In genomic region chr7:49324575-49324974, GRCm38 (mm10) we compare ENCODE assay signal across 14 mouse cellular contexts.
A peak's percentile ranks its signal among the peaks of the same experiment; 100 is the strongest.
DNase-seq lines count a peak whose midpoint lies in the region; ATAC-seq and TF ChIP-seq lines count a peak whose summit lies in the region.
"Had no signal": no experiment of that assay in that cellular context is flagged by ENCODE, and none has a peak within 500 bp of the region (broad histone marks: within the 10 kb centered on the region; RNA-seq: fewer than 3 reads in every experiment).

No protein-coding gene starts in this region.

- TF ChIP-seq POLR2A in cerebellum, adult 2 months (IDR thresholded peaks at IDR 0.05; ENCODE audit: borderline replicate concordance, insufficient read depth, low read length), result no peak
- TF ChIP-seq POLR2A in liver, adult 2 months (IDR thresholded peaks at IDR 0.05; ENCODE audit: extremely low read depth, insufficient read depth, low read length), result no peak
- no peak for TF ChIP-seq POLR2A in bone marrow macrophage, adult 2 months (IDR thresholded peaks at IDR 0.05; ENCODE audit: borderline replicate concordance, low read depth, low read length)

- no peak overlapping the region for H3K9ac ChIP-seq in liver, adult 2 months (ENCODE audit: low read depth, low read length)
- H3K9ac ChIP-seq in liver, embryonic 11.5 days (ENCODE audit: low read depth, low read length), result no peak overlapping the region

- WGBS in cerebellum, adult 2 months, result 96% methylated on average over 2 of the region's 2 CpGs
- WGBS in liver, adult 2 months, result 96% methylated on average over 2 of the region's 2 CpGs
- 72% methylated on average over 2 of the region's 2 CpGs for WGBS in liver, embryonic 11.5 days

- no peaks in the 10 kb centered on the region for H3K27me3 ChIP-seq in cerebellum, adult 2 months (ENCODE audit: control insufficient read depth, insufficient read depth, low read length)
- no peaks in the 10 kb centered on the region for H3K27me3 ChIP-seq in liver, adult 2 months (ENCODE audit: control insufficient read depth, insufficient read depth, low read length)
- no peaks in the 10 kb centered on the region for H3K27me3 ChIP-seq in liver, embryonic 11.5 days (replicated peaks; ENCODE audit: control insufficient read depth, insufficient read depth, low read length)

- no peak for DNase-seq in cerebellum, adult 2 months
- no peak for DNase-seq in cerebellum, postnatal 25 days
- no peak for DNase-seq in liver, adult 2 months (ENCODE audit: extremely low read depth, low read depth, low spot score)
- no peak for DNase-seq in liver, embryonic 11.5 days (ENCODE audit: low spot score)
- DNase-seq in CD4-positive helper T cell, adult 2 months (ENCODE audit: low read depth, low spot score), result peak; percentile 6
- DNase-seq in T-cell, adult 2 months (ENCODE audit: low spot score), result no peak
- DNase-seq in urinary bladder, postnatal 10 days (ENCODE audit: low spot score), result no peak
- DNase-seq: adrenal gland, adult 8-10 months; heart, adult 18-20 months; heart, postnatal 14 days; thymus, postnatal 4 days had no signal

- H3K79me2 ChIP-seq in liver, adult 2 months (ENCODE audit: control insufficient read depth, insufficient read depth, low read length), result no peaks in the 10 kb centered on the region

- ATAC-seq in liver, embryonic 11.5 days (replicated peaks; ENCODE audit: low FRiP score), result no peak
- ATAC-seq: hindbrain, postnatal 0 days had no signal

- no peak overlapping the region for H3K4me2 ChIP-seq in liver, embryonic 11.5 days
- H3K4me2 ChIP-seq: midbrain, embryonic 11.5 days had no signal

- H3K27ac ChIP-seq in cerebellum, adult 2 months (ENCODE audit: insufficient read depth, low read length), result no peak overlapping the region
- no peak overlapping the region for H3K27ac ChIP-seq in liver, adult 2 months (replicated peaks; ENCODE audit: insufficient read depth, low read depth, low read length)
- no peak overlapping the region for H3K27ac ChIP-seq in liver, embryonic 11.5 days (ENCODE audit: low read depth, low read length)
- H3K27ac ChIP-seq in bone marrow macrophage, adult 2 months (ENCODE audit: insufficient read depth, low read depth, low read length), result no peak overlapping the region
- H3K27ac ChIP-seq: hindbrain, postnatal 0 days had no signal

- no peaks in the 10 kb centered on the region for H3K36me3 ChIP-seq in liver, adult 2 months (ENCODE audit: control insufficient read depth, insufficient read depth, low read length)
- no peaks in the 10 kb centered on the region for H3K36me3 ChIP-seq in liver, embryonic 11.5 days (ENCODE audit: control insufficient read depth, insufficient read depth, low read length)

- H3K9me3 ChIP-seq in liver, embryonic 11.5 days (ENCODE audit: control insufficient read depth, low read length), result no peaks in the 10 kb centered on the region

- H3K4me3 ChIP-seq in cerebellum, adult 2 months (replicated peaks; ENCODE audit: insufficient read depth, low read depth, low read length), result no peak overlapping the region
- H3K4me3 ChIP-seq in liver, adult 2 months (ENCODE audit: insufficient read depth, low read depth, low read length), result no peak overlapping the region
- H3K4me3 ChIP-seq in liver, embryonic 11.5 days (ENCODE audit: low read depth, low read length), result no peak overlapping the region
- H3K4me3 ChIP-seq in bone marrow macrophage, adult 2 months (ENCODE audit: insufficient read depth, low read length), result no peak overlapping the region

- peaks cover 23% of the 10 kb centered on the region for H3K4me1 ChIP-seq in cerebellum, adult 2 months (ENCODE audit: control insufficient read depth, insufficient read depth, low read length)
- H3K4me1 ChIP-seq in liver, adult 2 months (ENCODE audit: control insufficient read depth, insufficient read depth, low read length), result no peaks in the 10 kb centered on the region
- H3K4me1 ChIP-seq in liver, embryonic 11.5 days (replicated peaks; ENCODE audit: control insufficient read depth, insufficient read depth, low read length), result peaks cover 38% of the 10 kb centered on the region
- peaks cover 9% of the 10 kb centered on the region; the same call in 1 of the 2 replicates for H3K4me1 ChIP-seq in bone marrow macrophage, adult 2 months (ENCODE audit: control insufficient read depth, insufficient read depth, low read length)

- peak; percentile 40; the same call in 1 of the 2 replicates for TF ChIP-seq CTCF in cerebellum, adult 2 months (IDR thresholded peaks at IDR 0.05; ENCODE audit: borderline replicate concordance, insufficient read depth, low read depth, low read length)
- TF ChIP-seq CTCF in liver, adult 2 months (IDR thresholded peaks at IDR 0.05; ENCODE audit: low read depth, low read length), result peak; percentile 54
- peak; percentile 41; the same call in 1 of the 2 replicates for TF ChIP-seq CTCF in bone marrow macrophage, adult 2 months (IDR thresholded peaks at IDR 0.05; ENCODE audit: low read depth, low read length)
